Mouse (Mus musculus) adrenal gland (tissue): ENCODE data around the gene Psmf1.

Experiments
- intact Hi-C: fragments of 180-260 bp; cut with DNase I; formaldehyde crosslinking; loops from one replicate; pipeline ENCODE4 v1.15.1; 2025
- long read RNA-seq, 2 experiments: library from polyadenylated mRNA; unstranded; transcript quantifications; one replicate each; pipeline ENCODE4 v2.0.0; 2020; ENCODE audit warnings: borderline replicate concordance in 1 of 2; ENCODE audit not compliant: insufficient replicate concordance in 1 of 2

Gene Psmf1
- long read RNA-seq, experiment 1, transcript Psmf1-201 (7 exons, 3,809 nt), result major isoform, 23 of 24 reads
- long read RNA-seq, experiment 1, partial matches to known transcripts, result 1 of 24 reads
- long read RNA-seq, experiment 1, other reads (novel, unspliced or antisense), result 0 of 24 reads
- long read RNA-seq, experiment 2, transcript Psmf1-201 (7 exons, 3,809 nt), result major isoform, 22 of 25 reads
- long read RNA-seq, experiment 2, partial matches to known transcripts, result 0 of 25 reads
- long read RNA-seq, experiment 2, other reads (novel, unspliced or antisense), result 3 of 25 reads

GRCm38 (mm10) chr2:151743845-151744244 is at the start of gene Psmf1:
Gene Psmf1, minus strand, starts transcription at chr2:151744186.
- intact Hi-C loops, result no loop called here

- intact Hi-C loops, result no loop called here
These were observed 47.2 kb upstream of the Psmf1 start for GRCm38 (mm10) chr2:151791156-151791555.

- intact Hi-C loops, result no loop called here
These were observed 46.2 kb upstream of the Psmf1 start for GRCm38 (mm10) chr2:151790169-151790568.

- intact Hi-C loops, result no loop called here
These were observed 44.4 kb upstream of the Psmf1 start for GRCm38 (mm10) chr2:151788221-151788977.

GRCm38 (mm10) chr2:151783493-151783892 is 39.5 kb upstream of the Psmf1 start:
- intact Hi-C loops, result no loop called here

- intact Hi-C loops, result no loop called here
These were observed 33.4 kb upstream of the Psmf1 start for GRCm38 (mm10) chr2:151777366-151777765.

- intact Hi-C loops, result no loop called here
These were observed 29.5 kb upstream of the Psmf1 start for GRCm38 (mm10) chr2:151773476-151773875.

- intact Hi-C loops, result no loop called here
These were observed 28.2 kb upstream of the Psmf1 start for GRCm38 (mm10) chr2:151772169-151772568.

GRCm38 (mm10) chr2:151764557-151764956 is 20.6 kb upstream of the Psmf1 start:
- intact Hi-C loops, result no loop called here

GRCm38 (mm10) chr2:151758806-151759353 is 14.9 kb upstream of the Psmf1 start:
- intact Hi-C loops, result no loop called here

GRCm38 (mm10) chr2:151757451-151757850 is 13.5 kb upstream of the Psmf1 start:
- intact Hi-C loops, result no loop called here

- intact Hi-C loops, result no loop called here
These were observed 12.5 kb upstream of the Psmf1 start for GRCm38 (mm10) chr2:151756277-151757061.

- intact Hi-C loops, result no loop called here
These were observed 7.3 kb upstream of the Psmf1 start for GRCm38 (mm10) chr2:151751330-151751729.

GRCm38 (mm10) chr2:151747847-151748705 is 4.1 kb upstream of the Psmf1 start:
- intact Hi-C loops, result loop anchor here (1.0 kb wide), 1 partner anchor 118 kb away; no protein-coding TSS in a partner anchor

GRCm38 (mm10) chr2:151742850-151743679 is 921 bp downstream of the Psmf1 start:
- intact Hi-C loops, result no loop called here

GRCm38 (mm10) chr2:151742084-151742483 is 1.9 kb downstream of the Psmf1 start:
- intact Hi-C loops, result no loop called here

- intact Hi-C loops, result no loop called here
These were observed 3.1 kb downstream of the Psmf1 start for GRCm38 (mm10) chr2:151740741-151741526.

- intact Hi-C loops, result no loop called here
These were observed 4.5 kb downstream of the Psmf1 start for GRCm38 (mm10) chr2:151739505-151739904.

GRCm38 (mm10) chr2:151739081-151739480 is 4.9 kb downstream of the Psmf1 start:
- intact Hi-C loops, result no loop called here
